Mouse (Mus musculus) neural tube, embryonic 11.5 days (tissue): Measurements from ENCODE around the gene Olfr959. TPM values are rescaled to one million over a fixed set of nuclear protein-coding genes. Genes with fewer than 3 reads are reported as not detected.

Source experiments
- polyA plus RNA-seq: library from polyadenylated mRNA; unstranded; fragments of >200 nt; fragmentation: Nextera tagmentation; extraction: Ambion mirVana; gene quantifications from 2 replicates; pipeline ENCODE4 v1.2.1, GENCODE M21; 2014

Gene Olfr959
- polyA plus RNA-seq, 1 experiment from 2014 or later = not detected

Other genes starting within 250 kb of the Olfr959 start
- not detected in 2 replicates for gene Olfr948, start 249.5 kb downstream of the Olfr959 start, polyA plus RNA-seq
- gene Olfr951, start 188.2 kb downstream of the Olfr959 start, polyA plus RNA-seq = not detected in 2 replicates
- not detected in 2 replicates for gene Olfr952, start 148.4 kb downstream of the Olfr959 start, polyA plus RNA-seq
- not detected in 2 replicates for gene Olfr954, start 118.9 kb downstream of the Olfr959 start, polyA plus RNA-seq
- not detected in 2 replicates for gene Olfr955, start 103.6 kb downstream of the Olfr959 start, polyA plus RNA-seq
- not detected in 2 replicates for gene Olfr44, start 81.6 kb downstream of the Olfr959 start, polyA plus RNA-seq
- gene Olfr957, start 59.8 kb downstream of the Olfr959 start, polyA plus RNA-seq = not detected in 2 replicates
- gene Olfr958, start 21.5 kb downstream of the Olfr959 start, polyA plus RNA-seq = not detected in 2 replicates
- gene AW551984, start 28.8 kb upstream of the Olfr959 start, polyA plus RNA-seq = 19.5 and 22.8 TPM in 2 replicates
- 0.08 TPM in 1 of 2 replicates, not detected in the other for gene Olfr148, start 35.1 kb upstream of the Olfr959 start, polyA plus RNA-seq
- gene Olfr960, start 45.8 kb upstream of the Olfr959 start, polyA plus RNA-seq = not detected in 2 replicates
- not detected in 2 replicates for gene Olfr961, start 69.5 kb upstream of the Olfr959 start, polyA plus RNA-seq
- not detected in 2 replicates for gene Olfr963, start 91.6 kb upstream of the Olfr959 start, polyA plus RNA-seq
- not detected in 2 replicates for gene Olfr149, start 131.5 kb upstream of the Olfr959 start, polyA plus RNA-seq
- gene Olfr965, start 135.8 kb upstream of the Olfr959 start, polyA plus RNA-seq = not detected in 2 replicates
- not detected in 2 replicates for gene Olfr150, start 155.4 kb upstream of the Olfr959 start, polyA plus RNA-seq
- gene Olfr967, start 170.7 kb upstream of the Olfr959 start, polyA plus RNA-seq = not detected in 2 replicates
- gene Olfr968, start 207.7 kb upstream of the Olfr959 start, polyA plus RNA-seq = not detected in 2 replicates
- not detected in 2 replicates for gene Olfr969, start 215.4 kb upstream of the Olfr959 start, polyA plus RNA-seq
- not detected in 2 replicates for gene Olfr970, start 233.3 kb upstream of the Olfr959 start, polyA plus RNA-seq